Mouse (Mus musculus): ENCODE measurements around the gene D030056L22Rik. TPM values are rescaled to one million over a fixed set of nuclear protein-coding genes. Genes with fewer than 3 reads are reported as not detected.
"Not testable (repeated sequence)": the region's sequence is repeated elsewhere in the genome, so short reads cannot be mapped to it uniquely, and the experiment has no call there.

Gene D030056L22Rik
- polyA plus RNA-seq, 1 experiment from 2014 or later: 45.0 TPM

DNA sequence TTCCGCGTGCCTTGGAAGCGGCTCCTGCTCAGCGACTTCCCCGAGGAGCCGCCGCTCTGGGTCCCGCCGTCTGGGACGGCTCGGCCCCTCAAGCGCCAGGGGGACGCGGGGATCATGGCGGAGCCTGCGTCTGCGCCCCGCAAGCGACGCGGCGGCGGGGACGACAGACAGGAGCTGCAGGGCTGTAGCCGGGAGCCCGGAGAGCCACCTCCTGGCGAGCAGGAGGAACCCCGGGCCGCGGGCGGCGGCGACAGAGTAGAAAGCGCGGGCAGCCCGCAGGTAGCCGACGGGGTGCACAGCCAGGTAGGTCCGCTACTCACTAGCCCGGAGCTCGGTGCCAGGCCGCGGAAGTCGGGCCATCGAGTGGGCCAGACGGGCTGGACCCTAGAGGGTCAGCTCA, 364 bp downstream of the D030056L22Rik start:
- under 1% methylated on average over 38 of the region's 46 CpGs for WGBS
- ATAC-seq: peak; percentile 75
- not testable (repeated sequence) for H3K36me3 ChIP-seq (ENCODE audit: control insufficient read depth, insufficient read depth, low read length)

DNA sequence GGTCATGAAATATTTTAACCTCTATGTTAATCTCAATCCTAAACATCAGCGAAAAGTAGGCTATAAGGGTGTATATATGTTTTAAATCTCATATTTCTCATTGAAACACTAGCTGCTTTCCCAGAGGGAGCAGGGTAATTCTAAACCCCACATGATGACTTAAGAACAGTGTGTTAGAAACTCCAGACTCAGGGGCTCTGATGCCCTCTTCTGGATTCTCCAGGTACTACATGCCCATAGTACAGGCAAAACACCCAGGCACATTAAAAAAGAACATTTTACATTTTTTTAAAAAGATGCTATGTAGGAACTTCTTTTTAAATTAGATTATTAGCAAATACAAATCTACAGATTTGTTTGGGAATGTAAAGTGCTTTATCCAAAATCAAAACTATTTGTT, 3.4 kb downstream of the D030056L22Rik start:
- Histone ChIP-seq H3K9me3 (ENCODE audit: control insufficient read depth, low read length) (no peaks in the 10 kb centered on the region), H3K4me1 (ENCODE audit: control insufficient read depth, insufficient read depth, low read depth, low read length) (peaks cover 16% of the 10 kb centered on the region), H3K36me3 (ENCODE audit: control insufficient read depth, insufficient read depth, low read length) (peaks cover 4% of the 10 kb centered on the region; the same call in 1 of the 2 replicates), H3K27me3 (replicated peaks; ENCODE audit: control insufficient read depth, insufficient read depth, low read length) (no peaks in the 10 kb centered on the region), H3K27ac (ENCODE audit: low read depth, low read length) (no peak overlapping the region), H3K4me3 (ENCODE audit: low read length) (no peak overlapping the region), H3K4me2 (ENCODE audit: low read length) (no peak overlapping the region), H3K9ac (ENCODE audit: low read depth, low read length) (no peak overlapping the region)
- WGBS: 63% methylated on average over 1 of the region's 1 CpGs
- ATAC-seq: no peak

More for the DNA sequence above, 364 bp downstream of the D030056L22Rik start:
- not testable (repeated sequence) for H3K9me3 ChIP-seq (ENCODE audit: control insufficient read depth, low read length); H3K27me3 ChIP-seq (replicated peaks; ENCODE audit: control insufficient read depth, insufficient read depth, low read length)
- Histone ChIP-seq H3K27ac (ENCODE audit: low read depth, low read length) (peak overlapping the region; percentile 61), H3K4me1 (ENCODE audit: control insufficient read depth, insufficient read depth, low read depth, low read length) (peaks cover 16% of the 10 kb centered on the region), H3K9ac (ENCODE audit: low read depth, low read length) (peak overlapping the region; percentile 78), H3K4me2 (ENCODE audit: low read length) (peak overlapping the region; percentile 94), H3K4me3 (ENCODE audit: low read length) (peak overlapping the region; percentile 77)

DNA sequence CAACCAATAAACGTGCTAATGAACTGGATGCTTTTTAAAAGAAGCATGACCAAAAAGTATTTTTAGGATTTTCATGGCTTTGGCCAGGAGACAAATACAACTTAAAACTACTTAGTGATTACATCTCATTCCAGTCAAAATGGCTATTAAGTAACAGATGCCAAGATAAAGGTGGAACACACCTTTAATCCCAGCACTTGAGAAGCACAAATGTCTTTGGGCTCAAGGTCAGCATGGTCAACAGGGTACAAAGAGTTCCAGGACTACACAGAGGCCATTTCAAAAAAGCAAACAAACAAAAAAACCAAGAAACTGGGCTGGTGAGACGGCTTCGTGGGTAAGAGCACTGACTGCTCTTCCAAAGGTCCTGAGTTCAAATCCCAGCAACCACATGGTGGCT, 7.3 kb downstream of the D030056L22Rik start:
- Histone ChIP-seq H3K4me2 (ENCODE audit: low read length) (no peak overlapping the region), H3K4me3 (ENCODE audit: low read length) (no peak overlapping the region), H3K36me3 (ENCODE audit: control insufficient read depth, insufficient read depth, low read length) (peaks cover 4% of the 10 kb centered on the region; the same call in 1 of the 2 replicates), H3K9ac (ENCODE audit: low read depth, low read length) (no peak overlapping the region), H3K4me1 (ENCODE audit: control insufficient read depth, insufficient read depth, low read depth, low read length) (0 out of 2 replicates have a peak, but pooled peaks cover 1% of the 10 kb centered on the region), H3K27ac (ENCODE audit: low read depth, low read length) (no peak overlapping the region), H3K9me3 (ENCODE audit: control insufficient read depth, low read length) (no peaks in the 10 kb centered on the region), H3K27me3 (replicated peaks; ENCODE audit: control insufficient read depth, insufficient read depth, low read length) (no peaks in the 10 kb centered on the region)
- 93% methylated on average over 3 of the region's 3 CpGs for WGBS
- no peak for ATAC-seq

DNA sequence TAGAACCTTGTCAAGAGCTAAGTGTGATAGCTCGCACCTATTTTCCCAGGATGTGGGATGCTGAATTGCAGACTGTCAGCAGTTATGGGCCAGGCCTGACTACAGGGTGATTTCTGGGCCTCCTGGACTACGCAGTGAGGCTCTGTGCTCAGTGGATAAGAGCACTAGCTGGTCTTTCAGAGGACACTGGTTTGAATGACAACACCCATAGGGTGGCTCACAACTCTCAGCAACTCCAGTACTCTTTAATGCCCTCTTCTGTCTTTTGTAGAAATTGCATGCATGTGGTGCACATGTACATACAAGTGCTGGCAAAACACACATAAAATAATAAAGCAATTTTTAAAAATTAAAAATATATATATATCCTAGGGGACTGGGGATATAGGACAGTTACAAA, 12.2 kb downstream of the D030056L22Rik start:
- H3K9me3 ChIP-seq (ENCODE audit: control insufficient read depth, low read length): no peaks in the 10 kb centered on the region
- no peak overlapping the region for H3K4me3 ChIP-seq (ENCODE audit: low read length)
- H3K9ac ChIP-seq (ENCODE audit: low read depth, low read length): no peak overlapping the region
- ATAC-seq: no peak
- no peak overlapping the region for H3K27ac ChIP-seq (ENCODE audit: low read depth, low read length)
- H3K4me2 ChIP-seq (ENCODE audit: low read length): no peak overlapping the region
- no peaks in the 10 kb centered on the region for H3K36me3 ChIP-seq (ENCODE audit: control insufficient read depth, insufficient read depth, low read length)
- no peaks in the 10 kb centered on the region for H3K4me1 ChIP-seq (ENCODE audit: control insufficient read depth, insufficient read depth, low read depth, low read length)
- 90% methylated on average over 2 of the region's 2 CpGs for WGBS
- no peaks in the 10 kb centered on the region for H3K27me3 ChIP-seq (replicated peaks; ENCODE audit: control insufficient read depth, insufficient read depth, low read length)

DNA sequence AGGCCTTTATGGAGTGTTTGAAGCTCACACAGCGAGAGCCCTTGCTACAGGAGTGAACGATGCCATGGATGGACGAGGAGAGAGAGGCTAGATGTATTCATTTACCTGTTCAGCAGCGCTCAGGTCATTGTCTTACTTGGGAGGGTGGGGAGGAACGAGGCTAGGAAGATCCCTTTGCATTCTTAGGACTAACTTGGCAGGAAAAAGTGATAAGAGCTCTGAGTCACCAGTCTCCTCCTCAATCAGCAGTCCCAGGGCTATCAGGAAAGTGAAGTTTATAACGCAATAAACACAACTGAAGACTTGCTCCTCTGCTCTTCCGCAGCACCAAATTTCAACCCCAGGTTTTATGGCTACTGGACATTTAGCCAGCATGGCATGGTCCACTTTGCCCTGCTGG, 17.3 kb downstream of the D030056L22Rik start:
- Histone ChIP-seq H3K27ac (ENCODE audit: low read depth, low read length) (no peak overlapping the region), H3K4me1 (ENCODE audit: control insufficient read depth, insufficient read depth, low read depth, low read length) (no peaks in the 10 kb centered on the region)
- 90% methylated on average over 7 of the region's 7 CpGs for WGBS

DNA sequence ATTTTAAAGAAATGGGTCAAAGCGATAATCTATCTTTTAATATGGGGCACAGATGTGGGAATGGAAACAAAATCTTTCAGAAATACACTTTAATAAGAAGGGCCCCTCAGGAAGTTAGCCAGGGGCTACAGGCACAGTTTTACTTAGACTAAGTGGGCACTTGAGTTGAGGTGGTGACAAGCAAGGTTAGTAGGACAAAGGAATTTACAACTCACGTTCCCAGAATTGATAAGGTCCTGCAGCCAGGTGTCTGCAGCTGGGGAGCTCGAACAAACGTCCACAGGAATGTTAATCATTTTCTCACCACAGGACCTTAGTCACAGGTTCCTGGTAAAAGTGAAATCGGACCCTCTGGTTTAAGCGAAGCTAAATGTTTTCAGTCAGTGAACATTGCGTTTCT, 18.1 kb downstream of the D030056L22Rik start:
- no peaks in the 10 kb centered on the region for H3K9me3 ChIP-seq (ENCODE audit: control insufficient read depth, low read length)
- no peak overlapping the region for H3K9ac ChIP-seq (ENCODE audit: low read depth, low read length)
- H3K27me3 ChIP-seq (replicated peaks; ENCODE audit: control insufficient read depth, insufficient read depth, low read length): no peaks in the 10 kb centered on the region
- no peak overlapping the region for H3K4me2 ChIP-seq (ENCODE audit: low read length)
- H3K36me3 ChIP-seq (ENCODE audit: control insufficient read depth, insufficient read depth, low read length): no peaks in the 10 kb centered on the region
- no peak overlapping the region for H3K27ac ChIP-seq (ENCODE audit: low read depth, low read length)
- 61% methylated on average over 7 of the region's 7 CpGs for WGBS
- ATAC-seq: no peak
- H3K4me3 ChIP-seq (ENCODE audit: low read length): no peak overlapping the region
- H3K4me1 ChIP-seq (ENCODE audit: control insufficient read depth, insufficient read depth, low read depth, low read length): no peaks in the 10 kb centered on the region

More for the DNA sequence above, 17.3 kb downstream of the D030056L22Rik start:
- no peaks in the 10 kb centered on the region for H3K9me3 ChIP-seq (ENCODE audit: control insufficient read depth, low read length)
- no peaks in the 10 kb centered on the region for H3K36me3 ChIP-seq (ENCODE audit: control insufficient read depth, insufficient read depth, low read length)
- no peak overlapping the region for H3K4me2 ChIP-seq (ENCODE audit: low read length)
- H3K27me3 ChIP-seq (replicated peaks; ENCODE audit: control insufficient read depth, insufficient read depth, low read length): no peaks in the 10 kb centered on the region
- H3K4me3 ChIP-seq (ENCODE audit: low read length): no peak overlapping the region
- no peak for ATAC-seq
- H3K9ac ChIP-seq (ENCODE audit: low read depth, low read length): no peak overlapping the region

DNA sequence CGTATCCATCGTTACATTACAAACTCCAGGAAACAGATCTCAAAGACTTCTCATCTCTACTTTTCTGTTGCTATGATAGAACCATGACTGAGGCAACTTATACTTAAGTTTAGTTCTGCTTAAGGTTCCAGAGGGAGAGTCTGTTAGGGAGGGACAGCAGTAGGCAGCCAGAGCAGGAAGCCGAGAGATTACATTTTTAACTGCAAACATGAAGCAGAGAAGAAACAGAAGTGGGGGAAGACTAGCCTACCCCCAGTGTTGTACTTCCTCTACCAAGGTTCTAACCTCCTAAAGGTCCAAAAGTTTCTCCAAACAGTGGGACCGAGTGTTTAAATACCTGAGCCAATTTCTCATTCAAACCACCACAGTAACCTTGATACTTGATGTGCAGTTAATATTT, 22.9 kb downstream of the D030056L22Rik start:
- no peaks in the 10 kb centered on the region for H3K9me3 ChIP-seq (ENCODE audit: control insufficient read depth, low read length)
- H3K27me3 ChIP-seq (replicated peaks; ENCODE audit: control insufficient read depth, insufficient read depth, low read length): no peaks in the 10 kb centered on the region
- WGBS: 93% methylated on average over 4 of the region's 4 CpGs
- no peak for ATAC-seq
- no peak overlapping the region for H3K9ac ChIP-seq (ENCODE audit: low read depth, low read length)
- no peak overlapping the region for H3K4me2 ChIP-seq (ENCODE audit: low read length)
- H3K36me3 ChIP-seq (ENCODE audit: control insufficient read depth, insufficient read depth, low read length): no peaks in the 10 kb centered on the region
- no peaks in the 10 kb centered on the region for H3K4me1 ChIP-seq (ENCODE audit: control insufficient read depth, insufficient read depth, low read depth, low read length)
- no peak overlapping the region for H3K27ac ChIP-seq (ENCODE audit: low read depth, low read length)
- no peak overlapping the region for H3K4me3 ChIP-seq (ENCODE audit: low read length)

DNA sequence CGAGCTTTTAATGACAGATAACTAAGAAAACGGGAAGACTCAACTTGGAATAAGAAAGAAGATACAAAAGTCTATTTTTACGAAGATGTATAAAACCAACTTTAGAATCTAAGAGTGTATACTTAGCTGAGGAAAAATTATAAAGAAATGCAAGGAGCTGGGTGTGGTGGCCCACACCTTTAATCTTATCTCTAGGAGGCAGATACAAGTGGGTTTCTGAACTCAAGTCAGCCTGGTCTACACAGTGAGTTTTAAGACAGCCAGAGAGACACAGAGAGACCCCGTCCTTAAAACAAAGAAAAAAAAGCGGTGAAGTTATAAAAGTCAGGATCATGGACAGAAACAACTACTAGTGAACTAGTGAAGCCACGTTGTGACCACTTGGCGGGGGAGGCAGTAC, 26.2 kb downstream of the D030056L22Rik start:
- Histone ChIP-seq H3K4me1 (ENCODE audit: control insufficient read depth, insufficient read depth, low read depth, low read length) (no peaks in the 10 kb centered on the region), H3K36me3 (ENCODE audit: control insufficient read depth, insufficient read depth, low read length) (no peaks in the 10 kb centered on the region), H3K27me3 (replicated peaks; ENCODE audit: control insufficient read depth, insufficient read depth, low read length) (no peaks in the 10 kb centered on the region), H3K9me3 (ENCODE audit: control insufficient read depth, low read length) (no peaks in the 10 kb centered on the region), H3K4me3 (ENCODE audit: low read length) (no peak overlapping the region), H3K27ac (ENCODE audit: low read depth, low read length) (no peak overlapping the region), H3K4me2 (ENCODE audit: low read length) (no peak overlapping the region), H3K9ac (ENCODE audit: low read depth, low read length) (no peak overlapping the region)
- WGBS: 89% methylated on average over 7 of the region's 7 CpGs
- ATAC-seq: no peak

DNA sequence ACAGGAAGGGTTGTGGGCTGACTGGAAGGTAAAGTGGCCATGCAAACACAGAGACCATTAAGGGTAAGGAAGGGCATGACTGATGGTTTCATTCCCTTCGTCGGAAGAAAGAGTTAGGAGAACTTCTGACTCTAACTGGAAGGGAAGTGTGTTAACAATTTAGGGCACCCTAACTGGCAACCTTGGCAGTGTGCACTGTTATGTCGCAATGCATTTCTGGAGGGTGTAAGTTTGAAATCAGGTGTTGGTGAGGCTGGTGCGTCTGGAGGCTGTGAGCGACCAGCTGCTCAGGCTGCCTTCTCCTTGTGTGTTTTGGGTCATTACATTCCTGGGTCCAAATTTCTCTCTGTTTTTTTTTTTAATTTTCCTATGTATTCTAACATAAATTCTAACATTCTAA, 31.0 kb downstream of the D030056L22Rik start:
- 89% methylated on average over 5 of the region's 5 CpGs for WGBS
- no peak overlapping the region for H3K9ac ChIP-seq (ENCODE audit: low read depth, low read length)
- H3K9me3 ChIP-seq (ENCODE audit: control insufficient read depth, low read length): no peaks in the 10 kb centered on the region
- no peak overlapping the region for H3K4me3 ChIP-seq (ENCODE audit: low read length)
- ATAC-seq: no peak
- H3K27ac ChIP-seq (ENCODE audit: low read depth, low read length): no peak overlapping the region
- H3K27me3 ChIP-seq (replicated peaks; ENCODE audit: control insufficient read depth, insufficient read depth, low read length): no peaks in the 10 kb centered on the region
- H3K4me1 ChIP-seq (ENCODE audit: control insufficient read depth, insufficient read depth, low read depth, low read length): no peaks in the 10 kb centered on the region
- H3K36me3 ChIP-seq (ENCODE audit: control insufficient read depth, insufficient read depth, low read length): no peaks in the 10 kb centered on the region
- no peak overlapping the region for H3K4me2 ChIP-seq (ENCODE audit: low read length)
